Mouse (Mus musculus): Measurements from ENCODE around the gene Arpp19.

- TF ChIP-seq CTCF (IDR thresholded peaks at IDR 0.05; ENCODE audit: extremely low read depth, insufficient read depth, low read length) (no peak), POLR2A (IDR thresholded peaks at IDR 0.05; ENCODE audit: extremely low read depth, insufficient read depth, low read length) (peak; percentile 69; the same call in 1 of the 2 replicates)
Measured at GRCm38 (mm10) chr9:75037451-75038356, at the start of gene Arpp19.

Measured in cortical plate, adult 2 months (tissue).